Mouse (Mus musculus): ENCODE results near the gene Ppp2r5a.

- TF ChIP-seq POLR2A (IDR thresholded peaks at IDR 0.05; ENCODE audit: insufficient read depth, low read length) (no peak), CTCF (IDR thresholded peaks at IDR 0.05; ENCODE audit: low read depth, low read length) (no peak)
Observed at GRCm38 (mm10) chr1:191330356-191330755, 72.7 kb downstream of the Ppp2r5a start.
